Mouse (Mus musculus): ENCODE results near the gene Hoxa2. TPM values are rescaled to one million over a fixed set of nuclear protein-coding genes. Genes with fewer than 3 reads are reported as not detected.

Hoxa2 gene
- total and polyA plus RNA-seq, 3 experiments: not detected

DNA sequence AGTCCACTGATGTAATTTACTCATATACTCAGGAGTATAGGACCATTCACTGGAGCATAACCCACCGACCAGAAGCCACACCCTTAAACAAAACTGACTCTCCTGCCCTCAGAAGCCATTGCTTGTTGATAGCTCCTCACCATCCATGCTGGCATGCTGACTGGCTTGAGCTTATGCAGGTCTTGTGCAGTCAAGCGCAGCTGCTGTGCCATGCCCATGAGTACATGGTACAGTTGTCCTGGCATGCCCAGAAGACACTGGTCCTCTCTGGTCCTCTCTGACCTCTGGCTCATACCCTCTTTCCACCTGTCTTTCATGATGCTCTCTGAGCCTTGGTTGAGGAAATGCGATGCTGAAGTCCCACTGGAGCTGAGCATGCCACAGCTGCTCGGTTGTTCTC lies 41.0 kb downstream of the Hoxa2 start:
- TF ChIP-seq USF1 (IDR thresholded peaks at IDR 0.05; ENCODE audit: low read depth, low read length) (no peak), TBP (IDR thresholded peaks at IDR 0.05; ENCODE audit: low read depth, low read length) (no peak), CHD1 (IDR thresholded peaks at IDR 0.05; ENCODE audit: low read depth, low read length) (no peak), MAX (IDR thresholded peaks at IDR 0.05; ENCODE audit: low read length) (no peak), MEF2A (IDR thresholded peaks at IDR 0.05; ENCODE audit: extremely low read depth, insufficient replicate concordance, low read depth, low read length, poor library complexity, severe bottlenecking) (no peak), MXI1 (IDR thresholded peaks at IDR 0.05; ENCODE audit: low read depth, low read length) (no peak), GABPA (IDR thresholded peaks at IDR 0.05; ENCODE audit: low read depth, low read length) (no peak)
- Histone ChIP-seq H3K27ac (ENCODE audit: control insufficient read depth, low read depth, low read length) (no peak overlapping the region), H3K4me1 (ENCODE audit: control insufficient read depth in 1 of 2, insufficient read depth in 2 of 2, low read length in 2 of 2) (no peaks in the 10 kb centered on the region), H3K9ac (ENCODE audit: control insufficient read depth, low read depth, low read length, poor library complexity, severe bottlenecking) (no peak overlapping the region), H3K36me3 (ENCODE audit: control insufficient read depth in 1 of 2, insufficient read depth in 2 of 2, low read length in 2 of 2) (no peaks in the 10 kb centered on the region), H3K9me3 (replicated peaks; ENCODE audit: insufficient read depth, low read length) (no peaks in the 10 kb centered on the region), H3K27me3 (ENCODE audit: control insufficient read depth in 1 of 2, insufficient read depth in 2 of 2, low read length in 2 of 2) (no peaks in the 10 kb centered on the region), H3K4me3 (ENCODE audit: control insufficient read depth in 1 of 2, insufficient read depth in 1 of 2, low read depth in 2 of 2, low read length in 2 of 2) (no peak overlapping the region), H3K79me2 (ENCODE audit: control insufficient read depth, insufficient read depth, low read length, poor library complexity) (no peaks in the 10 kb centered on the region)
- DNase-seq (ENCODE audit: low read depth, low spot score): no peak

DNA sequence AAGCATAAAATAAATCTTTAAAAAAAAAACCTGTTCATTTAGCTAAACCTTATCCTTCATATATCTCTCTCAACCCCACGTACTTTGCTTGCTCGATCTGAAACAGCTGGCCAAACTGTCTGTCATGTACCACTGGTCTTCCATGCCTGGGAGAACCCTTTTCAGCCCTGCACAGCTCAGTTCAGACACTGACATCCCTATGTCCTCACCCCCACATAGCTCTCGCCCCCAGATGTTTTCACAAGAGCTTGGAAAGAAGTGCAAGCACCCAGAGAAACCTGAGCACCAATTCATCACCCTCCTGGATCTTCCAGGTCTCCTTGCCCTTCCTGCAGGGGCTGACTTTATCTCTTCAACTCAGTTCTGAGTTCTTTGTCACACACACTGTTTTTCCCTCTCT lies 43.5 kb downstream of the Hoxa2 start:
- Histone ChIP-seq H3K79me2 (ENCODE audit: control insufficient read depth, insufficient read depth, low read length, poor library complexity) (no peaks in the 10 kb centered on the region), H3K4me1 (ENCODE audit: control insufficient read depth in 1 of 2, insufficient read depth in 2 of 2, low read length in 2 of 2) (no peaks in the 10 kb centered on the region), H3K9ac (ENCODE audit: control insufficient read depth, low read depth, low read length, poor library complexity, severe bottlenecking) (no peak overlapping the region), H3K27me3 (ENCODE audit: control insufficient read depth in 1 of 2, insufficient read depth in 2 of 2, low read length in 2 of 2) (no peaks in the 10 kb centered on the region), H3K4me3 (ENCODE audit: control insufficient read depth in 1 of 2, insufficient read depth in 1 of 2, low read depth in 2 of 2, low read length in 2 of 2) (no peak overlapping the region), H3K27ac (ENCODE audit: control insufficient read depth, low read depth, low read length) (no peak overlapping the region), H3K36me3 (ENCODE audit: control insufficient read depth in 1 of 2, insufficient read depth in 2 of 2, low read length in 2 of 2) (no peaks in the 10 kb centered on the region), H3K9me3 (replicated peaks; ENCODE audit: insufficient read depth, low read length) (no peaks in the 10 kb centered on the region)
- no peak for DNase-seq (ENCODE audit: low read depth, low spot score)
- TF ChIP-seq KAT2A (conservative IDR thresholded peaks at IDR 0.05; ENCODE audit: low read depth, low read length): no peak

DNA sequence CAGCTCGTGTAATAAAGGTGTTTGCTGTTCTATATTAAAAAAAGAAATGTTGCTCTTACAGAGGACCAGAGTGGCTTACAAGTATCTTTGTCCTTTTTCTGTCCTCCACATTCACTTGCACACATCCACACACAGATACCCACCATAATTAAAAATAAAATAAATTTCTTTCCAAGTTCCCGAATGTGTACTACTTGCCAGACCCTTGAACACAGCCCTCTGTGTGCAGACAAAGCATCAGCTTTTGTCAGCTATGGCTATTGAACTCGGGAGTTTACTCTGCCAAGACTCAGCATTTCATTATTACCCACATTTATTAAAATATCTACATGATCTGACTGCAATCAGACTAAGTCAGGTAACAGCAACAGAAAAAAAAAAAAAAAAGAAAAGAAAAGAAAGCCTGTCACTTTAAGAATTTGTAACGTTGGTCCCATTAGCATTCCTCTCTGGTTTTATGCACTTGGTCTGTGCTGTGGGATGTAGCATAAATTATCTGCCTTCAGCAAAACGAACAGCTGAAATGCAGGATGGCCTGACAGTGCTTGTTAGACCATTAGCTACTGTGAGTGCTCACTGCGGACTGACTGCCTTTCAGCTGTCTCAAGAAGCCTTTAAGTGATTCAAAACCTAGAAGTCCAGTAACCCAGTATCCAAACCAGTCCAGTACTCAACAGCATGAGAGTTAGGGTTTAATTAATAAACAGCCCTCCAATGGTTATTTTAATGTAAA lies 45.6 kb downstream of the Hoxa2 start:
- TF ChIP-seq MAZ (IDR thresholded peaks at IDR 0.05; ENCODE audit: low read depth, low read length) (no peak), ELF1 (IDR thresholded peaks at IDR 0.05; ENCODE audit: low read depth, low read length) (no peak), MAX (IDR thresholded peaks at IDR 0.05; ENCODE audit: low read length) (no peak), POLR2AphosphoS2 (IDR thresholded peaks at IDR 0.05; ENCODE audit: low read length) (no peak), NELFE (IDR thresholded peaks at IDR 0.05; ENCODE audit: low read depth, low read length) (no peak)
- no peaks in the 10 kb centered on the region for H3K36me3 ChIP-seq (ENCODE audit: control insufficient read depth in 1 of 2, insufficient read depth in 2 of 2, low read length in 2 of 2)
- no peak overlapping the region for H3K4me3 ChIP-seq (ENCODE audit: control insufficient read depth in 1 of 2, insufficient read depth in 1 of 2, low read depth in 2 of 2, low read length in 2 of 2)
- H3K9ac ChIP-seq (ENCODE audit: control insufficient read depth, low read depth, low read length, poor library complexity, severe bottlenecking): no peak overlapping the region
- no peak overlapping the region for H3K27ac ChIP-seq (ENCODE audit: control insufficient read depth, low read depth, low read length)
- H3K9me3 ChIP-seq (replicated peaks; ENCODE audit: insufficient read depth, low read length): no peaks in the 10 kb centered on the region
- H3K27me3 ChIP-seq (ENCODE audit: control insufficient read depth in 1 of 2, insufficient read depth in 2 of 2, low read length in 2 of 2): no peaks in the 10 kb centered on the region
- DNase-seq (ENCODE audit: low read depth, low spot score): no peak
- no peaks in the 10 kb centered on the region for H3K4me1 ChIP-seq (ENCODE audit: control insufficient read depth in 1 of 2, insufficient read depth in 2 of 2, low read length in 2 of 2)
- H3K79me2 ChIP-seq (ENCODE audit: control insufficient read depth, insufficient read depth, low read length, poor library complexity): no peaks in the 10 kb centered on the region

Measured in MEL (cell line).